Mouse (Mus musculus): ENCODE measurements around the gene Bach1. TPM values are rescaled to one million over a fixed set of nuclear protein-coding genes. Genes with fewer than 3 reads are reported as not detected.

Bach1 gene
- polyA plus RNA-seq, 1 experiment from 2014 or later: 11.8 TPM

DNA sequence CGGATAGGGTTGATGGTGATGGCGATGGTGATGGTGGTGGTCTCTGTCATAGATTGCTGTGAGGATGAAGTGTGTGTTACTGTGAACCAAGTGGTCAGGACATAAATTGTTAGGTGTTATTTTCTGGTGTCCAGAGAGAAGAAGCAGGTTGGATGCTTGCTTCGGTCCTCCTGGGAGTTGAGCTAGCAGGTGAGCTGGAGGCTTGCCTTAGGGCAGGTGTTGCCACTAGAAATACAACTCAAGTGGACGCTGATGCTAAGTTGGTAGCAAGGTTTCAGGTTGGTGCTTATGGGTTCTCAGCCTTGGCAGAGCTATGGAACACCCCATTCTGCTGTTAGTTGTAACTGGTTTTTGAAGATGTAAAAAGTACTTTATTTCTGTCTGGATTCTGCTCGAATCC is 4.1 kb downstream of the Bach1 start:
- H3K27ac ChIP-seq (replicated peaks in 1 of 2; ENCODE audit: control insufficient read depth in 1 of 2, insufficient read depth in 1 of 2, low read depth in 2 of 2, low read length in 2 of 2): no peak overlapping the region
- ATAC-seq (ENCODE audit: insufficient number of reproducible peaks, insufficient read depth, low FRiP score, low read depth): no peak
- H3K27me3 ChIP-seq (ENCODE audit: control insufficient read depth, insufficient read depth, low read length): no peaks in the 10 kb centered on the region
- WGBS: 93% methylated on average over 5 of the region's 5 CpGs
- H3K4me2 ChIP-seq (ENCODE audit: low read length): no peak overlapping the region
- H3K9ac ChIP-seq (ENCODE audit: low read length): no peak overlapping the region
- H3K4me1 ChIP-seq (ENCODE audit: control insufficient read depth in 2 of 2, insufficient read depth in 2 of 2, low read length in 2 of 2): peaks cover 27 to 54% of the 10 kb centered on the region in 2 experiments
- no peak overlapping the region for H3K4me3 ChIP-seq (ENCODE audit: control insufficient read depth in 1 of 2, insufficient read depth in 1 of 2, low read depth in 1 of 2, low read length in 2 of 2)
- no peaks in the 10 kb centered on the region for H3K9me3 ChIP-seq (ENCODE audit: control insufficient read depth, low read length)
- no peaks in the 10 kb centered on the region for H3K36me3 ChIP-seq (ENCODE audit: control insufficient read depth, insufficient read depth, low read length)

GRCm38 (mm10) chr16:87704225-87704624 is 5.5 kb downstream of the Bach1 start:
- 57% methylated on average over 5 of the region's 5 CpGs for WGBS
- Histone ChIP-seq H3K27ac (replicated peaks in 1 of 2; ENCODE audit: control insufficient read depth in 1 of 2, insufficient read depth in 1 of 2, low read depth in 2 of 2, low read length in 2 of 2) (no peak overlapping the region), H3K9me3 (ENCODE audit: control insufficient read depth, low read length) (no peaks in the 10 kb centered on the region), H3K4me1 (ENCODE audit: control insufficient read depth in 2 of 2, insufficient read depth in 2 of 2, low read length in 2 of 2) (peaks cover 27 to 59% of the 10 kb centered on the region in 2 experiments), H3K4me3 (ENCODE audit: control insufficient read depth in 1 of 2, insufficient read depth in 1 of 2, low read depth in 1 of 2, low read length in 2 of 2) (no peak overlapping the region), H3K4me2 (ENCODE audit: low read length) (no peak overlapping the region), H3K9ac (ENCODE audit: low read length) (no peak overlapping the region), H3K27me3 (ENCODE audit: control insufficient read depth, insufficient read depth, low read length) (no peaks in the 10 kb centered on the region), H3K36me3 (ENCODE audit: control insufficient read depth, insufficient read depth, low read length) (no peaks in the 10 kb centered on the region)
- no peak for ATAC-seq (ENCODE audit: insufficient number of reproducible peaks, insufficient read depth, low FRiP score, low read depth)

GRCm38 (mm10) chr16:87705892-87706589 is 7.3 kb downstream of the Bach1 start:
- ATAC-seq (ENCODE audit: insufficient number of reproducible peaks, insufficient read depth, low FRiP score, low read depth): peak; percentile 23; the same call in 1 of the 2 replicates
- Histone ChIP-seq H3K4me1 (ENCODE audit: control insufficient read depth in 2 of 2, insufficient read depth in 2 of 2, low read length in 2 of 2) (peaks cover 22 to 53% of the 10 kb centered on the region in 2 experiments), H3K27ac (replicated peaks in 1 of 2; ENCODE audit: control insufficient read depth in 1 of 2, insufficient read depth in 1 of 2, low read depth in 2 of 2, low read length in 2 of 2) (no peak overlapping the region), H3K27me3 (ENCODE audit: control insufficient read depth, insufficient read depth, low read length) (no peaks in the 10 kb centered on the region), H3K9me3 (ENCODE audit: control insufficient read depth, low read length) (no peaks in the 10 kb centered on the region), H3K4me2 (ENCODE audit: low read length) (peak overlapping the region; percentile 33), H3K9ac (ENCODE audit: low read length) (no peak overlapping the region), H3K4me3 (ENCODE audit: control insufficient read depth in 1 of 2, insufficient read depth in 1 of 2, low read depth in 1 of 2, low read length in 2 of 2) (0 out of 4 replicates have a peak overlapping the region, but pooled peaks of 1 of the 2 experiments have one; percentile 1), H3K36me3 (ENCODE audit: control insufficient read depth, insufficient read depth, low read length) (no peaks in the 10 kb centered on the region)
- 18% methylated on average over 19 of the region's 19 CpGs for WGBS

- Histone ChIP-seq H3K4me1 (ENCODE audit: control insufficient read depth in 2 of 2, insufficient read depth in 2 of 2, low read length in 2 of 2) (peaks cover 24 to 53% of the 10 kb centered on the region in 2 experiments), H3K4me3 (ENCODE audit: control insufficient read depth in 1 of 2, insufficient read depth in 1 of 2, low read depth in 1 of 2, low read length in 2 of 2) (no peak overlapping the region), H3K36me3 (ENCODE audit: control insufficient read depth, insufficient read depth, low read length) (no peaks in the 10 kb centered on the region), H3K9ac (ENCODE audit: low read length) (no peak overlapping the region), H3K27me3 (ENCODE audit: control insufficient read depth, insufficient read depth, low read length) (no peaks in the 10 kb centered on the region), H3K27ac (replicated peaks in 1 of 2; ENCODE audit: control insufficient read depth in 1 of 2, insufficient read depth in 1 of 2, low read depth in 2 of 2, low read length in 2 of 2) (no peak overlapping the region), H3K9me3 (ENCODE audit: control insufficient read depth, low read length) (no peaks in the 10 kb centered on the region), H3K4me2 (ENCODE audit: low read length) (no peak overlapping the region)
- 55% methylated on average over 4 of the region's 4 CpGs for WGBS
- no peak for ATAC-seq (ENCODE audit: insufficient number of reproducible peaks, insufficient read depth, low FRiP score, low read depth)
Measured at GRCm38 (mm10) chr16:87707335-87707734, 8.6 kb downstream of the Bach1 start.

GRCm38 (mm10) chr16:87708570-87708969 is 9.8 kb downstream of the Bach1 start:
- H3K36me3 ChIP-seq (ENCODE audit: control insufficient read depth, insufficient read depth, low read length): no peaks in the 10 kb centered on the region
- H3K9me3 ChIP-seq (ENCODE audit: control insufficient read depth, low read length): no peaks in the 10 kb centered on the region
- no peaks in the 10 kb centered on the region for H3K27me3 ChIP-seq (ENCODE audit: control insufficient read depth, insufficient read depth, low read length)
- no peak overlapping the region for H3K9ac ChIP-seq (ENCODE audit: low read length)
- no peak for ATAC-seq (ENCODE audit: insufficient number of reproducible peaks, insufficient read depth, low FRiP score, low read depth)
- H3K4me3 ChIP-seq (ENCODE audit: control insufficient read depth in 1 of 2, insufficient read depth in 1 of 2, low read depth in 1 of 2, low read length in 2 of 2): no peak overlapping the region
- WGBS: 68% methylated on average over 5 of the region's 5 CpGs
- H3K27ac ChIP-seq (replicated peaks in 1 of 2; ENCODE audit: control insufficient read depth in 1 of 2, insufficient read depth in 1 of 2, low read depth in 2 of 2, low read length in 2 of 2): no peak overlapping the region
- no peak overlapping the region for H3K4me2 ChIP-seq (ENCODE audit: low read length)
- H3K4me1 ChIP-seq (ENCODE audit: control insufficient read depth in 2 of 2, insufficient read depth in 2 of 2, low read length in 2 of 2): peaks cover 26 to 62% of the 10 kb centered on the region in 2 experiments

GRCm38 (mm10) chr16:87709144-87709543 is 10.4 kb downstream of the Bach1 start:
- H3K27me3 ChIP-seq (ENCODE audit: control insufficient read depth, insufficient read depth, low read length): no peaks in the 10 kb centered on the region
- H3K9me3 ChIP-seq (ENCODE audit: control insufficient read depth, low read length): no peaks in the 10 kb centered on the region
- WGBS: 42% methylated on average over 5 of the region's 5 CpGs
- H3K4me1 ChIP-seq (ENCODE audit: control insufficient read depth in 2 of 2, insufficient read depth in 2 of 2, low read length in 2 of 2): peaks cover 26 to 60% of the 10 kb centered on the region in 2 experiments
- no peak overlapping the region for H3K4me2 ChIP-seq (ENCODE audit: low read length)
- no peak for ATAC-seq (ENCODE audit: insufficient number of reproducible peaks, insufficient read depth, low FRiP score, low read depth)
- no peaks in the 10 kb centered on the region for H3K36me3 ChIP-seq (ENCODE audit: control insufficient read depth, insufficient read depth, low read length)
- H3K27ac ChIP-seq (replicated peaks in 1 of 2; ENCODE audit: control insufficient read depth in 1 of 2, insufficient read depth in 1 of 2, low read depth in 2 of 2, low read length in 2 of 2): no peak overlapping the region
- no peak overlapping the region for H3K4me3 ChIP-seq (ENCODE audit: control insufficient read depth in 1 of 2, insufficient read depth in 1 of 2, low read depth in 1 of 2, low read length in 2 of 2)
- no peak overlapping the region for H3K9ac ChIP-seq (ENCODE audit: low read length)

DNA sequence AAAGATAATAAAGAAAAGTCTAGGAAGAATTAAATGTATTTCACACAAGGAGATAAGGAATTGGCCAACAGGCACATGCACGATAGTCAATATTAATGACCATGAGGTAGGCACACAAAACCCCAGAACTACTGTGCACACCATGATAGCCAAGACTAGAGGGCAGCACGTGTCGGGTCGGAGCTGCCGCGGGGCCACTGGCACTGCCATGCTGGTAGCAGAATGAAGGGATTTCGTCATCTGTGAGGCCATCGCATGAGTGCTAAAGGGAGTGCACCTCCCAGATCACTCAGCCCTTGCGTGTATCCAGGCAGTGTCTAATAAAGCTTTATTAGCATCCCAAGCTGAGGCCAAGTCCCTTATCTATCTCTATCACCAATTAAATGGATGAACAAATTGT is 11.2 kb downstream of the Bach1 start:
- WGBS: 93% methylated on average over 9 of the region's 9 CpGs
- H3K9ac ChIP-seq (ENCODE audit: low read length): no peak overlapping the region
- peaks cover 29 to 60% of the 10 kb centered on the region in 2 experiments for H3K4me1 ChIP-seq (ENCODE audit: control insufficient read depth in 2 of 2, insufficient read depth in 2 of 2, low read length in 2 of 2)

DNA sequence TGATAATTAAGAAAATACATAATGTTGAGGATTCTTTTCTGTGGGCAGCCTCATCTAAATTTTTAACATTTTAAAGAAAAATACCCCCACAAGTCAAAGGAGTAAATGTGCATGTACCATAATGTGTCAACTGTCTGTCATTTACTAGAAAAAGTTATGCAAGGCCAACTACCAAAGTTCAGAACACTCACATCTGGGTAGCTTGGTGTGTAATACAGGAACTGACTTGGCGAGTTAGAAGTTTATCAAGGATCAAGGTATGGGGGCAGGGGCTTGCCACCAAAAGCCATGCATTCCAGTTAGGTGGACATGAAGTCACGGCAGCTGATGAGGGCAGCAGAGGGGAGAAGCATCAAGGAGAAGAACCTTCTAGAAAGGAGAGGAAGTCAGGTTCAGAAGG is 13.2 kb downstream of the Bach1 start:
- Histone ChIP-seq H3K9ac (ENCODE audit: low read length) (no peak overlapping the region), H3K27me3 (ENCODE audit: control insufficient read depth, insufficient read depth, low read length) (no peaks in the 10 kb centered on the region), H3K4me3 (ENCODE audit: control insufficient read depth in 1 of 2, insufficient read depth in 1 of 2, low read depth in 1 of 2, low read length in 2 of 2) (no peak overlapping the region), H3K9me3 (ENCODE audit: control insufficient read depth, low read length) (no peaks in the 10 kb centered on the region), H3K27ac (replicated peaks in 1 of 2; ENCODE audit: control insufficient read depth in 1 of 2, insufficient read depth in 1 of 2, low read depth in 2 of 2, low read length in 2 of 2) (no peak overlapping the region), H3K4me1 (ENCODE audit: control insufficient read depth in 2 of 2, insufficient read depth in 2 of 2, low read length in 2 of 2) (peaks cover 29 to 61% of the 10 kb centered on the region in 2 experiments), H3K36me3 (ENCODE audit: control insufficient read depth, insufficient read depth, low read length) (0 out of 2 replicates have a peak, but pooled peaks cover 4% of the 10 kb centered on the region), H3K4me2 (ENCODE audit: low read length) (no peak overlapping the region)
- 85% methylated on average over 2 of the region's 2 CpGs for WGBS
- no peak for ATAC-seq (ENCODE audit: insufficient number of reproducible peaks, insufficient read depth, low FRiP score, low read depth)

More for the DNA sequence above, 11.2 kb downstream of the Bach1 start:
- H3K4me2 ChIP-seq (ENCODE audit: low read length): no peak overlapping the region
- H3K36me3 ChIP-seq (ENCODE audit: control insufficient read depth, insufficient read depth, low read length): no peaks in the 10 kb centered on the region
- no peaks in the 10 kb centered on the region for H3K9me3 ChIP-seq (ENCODE audit: control insufficient read depth, low read length)
- no peak overlapping the region for H3K4me3 ChIP-seq (ENCODE audit: control insufficient read depth in 1 of 2, insufficient read depth in 1 of 2, low read depth in 1 of 2, low read length in 2 of 2)
- H3K27ac ChIP-seq (replicated peaks in 1 of 2; ENCODE audit: control insufficient read depth in 1 of 2, insufficient read depth in 1 of 2, low read depth in 2 of 2, low read length in 2 of 2): no peak overlapping the region
- no peak for ATAC-seq (ENCODE audit: insufficient number of reproducible peaks, insufficient read depth, low FRiP score, low read depth)
- no peaks in the 10 kb centered on the region for H3K27me3 ChIP-seq (ENCODE audit: control insufficient read depth, insufficient read depth, low read length)

All from heart, embryonic 14.5 days (tissue).